In genomic region chr7:142097776-142098175, GRCm38 (mm10) we compare ENCODE assay signal across 9 mouse cellular contexts. TPM values are rescaled to one million over a fixed set of nuclear protein-coding genes. Genes with fewer than 3 reads are reported as not detected.
A peak's percentile ranks its signal among the peaks of the same experiment; 100 is the strongest.
DNase-seq lines count a peak whose midpoint lies in the region; ATAC-seq and TF ChIP-seq lines count a peak whose summit lies in the region.
"Had no signal": no experiment of that assay in that cellular context is flagged by ENCODE, and none has a peak within 500 bp of the region (broad histone marks: within the 10 kb centered on the region; RNA-seq: fewer than 3 reads in every experiment).

No protein-coding gene starts in this region.

- peak; percentile 84 for DNase-seq in NIH3T3 (ENCODE audit: low read depth)
- peak; percentile 90 to 92 for DNase-seq in cerebellum, adult 18-20 months
- DNase-seq in forebrain, postnatal 0 days = peak; percentile 86
- DNase-seq in layer of hippocampus, postnatal 25 days (ENCODE audit: extremely low spot score in 1 of 2, low spot score in 1 of 2) = peak; percentile 70 to 79
- DNase-seq in lung, postnatal 4 days = peak; percentile 74 to 83
- DNase-seq in right cerebral cortex, adult 18-20 months = peak; percentile 83
- DNase-seq in urinary bladder, postnatal 14 days (ENCODE audit: low spot score) = peak; percentile 82

- H3K4me3 ChIP-seq in forebrain, postnatal 0 days (ENCODE audit: low read depth, low read length) = no peak overlapping the region
- no peak overlapping the region for H3K4me3 ChIP-seq in hindbrain, embryonic 13.5 days
- H3K4me3 ChIP-seq: megakaryocyte, embryonic 14.5 days had no signal

- no peak overlapping the region for H3K27ac ChIP-seq in forebrain, postnatal 0 days (ENCODE audit: low read depth, low read length)
- H3K27ac ChIP-seq in hindbrain, embryonic 13.5 days = no peak overlapping the region

- no peaks in the 10 kb centered on the region for H3K9me3 ChIP-seq in forebrain, postnatal 0 days (ENCODE audit: low read length)
- H3K9me3 ChIP-seq in hindbrain, embryonic 13.5 days = no peaks in the 10 kb centered on the region
- H3K9me3 ChIP-seq: megakaryocyte, embryonic 14.5 days had no signal

- H3K4me1 ChIP-seq in forebrain, postnatal 0 days (ENCODE audit: insufficient read depth) = peaks cover 16% of the 10 kb centered on the region
- H3K4me1 ChIP-seq in hindbrain, embryonic 13.5 days (replicated peaks) = peaks cover 34% of the 10 kb centered on the region

- no peaks in the 10 kb centered on the region for H3K27me3 ChIP-seq in forebrain, postnatal 0 days (ENCODE audit: insufficient read depth, low read length)
- H3K27me3 ChIP-seq in hindbrain, embryonic 13.5 days = peaks cover 11% of the 10 kb centered on the region

- TF ChIP-seq CTCF in forebrain, postnatal 0 days (IDR thresholded peaks at IDR 0.05; ENCODE audit: low read depth) = peak; percentile 95

- 7% methylated on average over 9 of the region's 9 CpGs for WGBS in forebrain, postnatal 0 days
- WGBS in hindbrain, embryonic 13.5 days = 8% methylated on average over 9 of the region's 9 CpGs

- no peaks in the 10 kb centered on the region for H3K36me3 ChIP-seq in forebrain, postnatal 0 days (ENCODE audit: insufficient read depth)
- H3K36me3 ChIP-seq in hindbrain, embryonic 13.5 days = no peaks in the 10 kb centered on the region

- no peak overlapping the region for H3K9ac ChIP-seq in forebrain, postnatal 0 days
- 0 out of 2 replicates have a peak overlapping the region, but pooled peaks have one; percentile 26 for H3K9ac ChIP-seq in hindbrain, embryonic 13.5 days

- ATAC-seq in forebrain, postnatal 0 days = peak; percentile 50
- peak; percentile 45; the same call in 1 of the 2 replicates for ATAC-seq in hindbrain, embryonic 13.5 days (ENCODE audit: low FRiP score)

- H3K4me2 ChIP-seq in forebrain, postnatal 0 days (ENCODE audit: low read depth) = peak overlapping the region; percentile 32
- peak overlapping the region; percentile 14; the same call in 1 of the 2 replicates for H3K4me2 ChIP-seq in hindbrain, embryonic 13.5 days

RNA-seq across cellular contexts. Expression of gene Dusp8, which starts 2.1 kb away (rescaled TPM):
- total RNA-seq in forebrain, postnatal 0 days (2014; rRNA removed) = 78.0 and 92.6 TPM in 2 replicates
- 79.2 and 106 TPM in 2 replicates for polyA plus RNA-seq in forebrain, postnatal 0 days (2015; fragmentation: Nextera tagmentation; extraction: Ambion mirVana)
- polyA plus RNA-seq in hindbrain, embryonic 13.5 days (2015; fragmentation: Nextera tagmentation; extraction: Ambion mirVana) = 87.3 and 90.2 TPM in 2 replicates
- total RNA-seq in layer of hippocampus, postnatal 25 days (2021) = 100 to 1,000 TPM; 127 to 139 TPM

RNA-seq across cellular contexts. Expression of gene Gm45618, which starts 22.8 kb away (rescaled TPM):
- total RNA-seq in forebrain, postnatal 0 days (2014; rRNA removed) = not detected in 2 replicates
- polyA plus RNA-seq in forebrain, postnatal 0 days (2015; fragmentation: Nextera tagmentation; extraction: Ambion mirVana) = 0.24 TPM in 1 of 2 replicates, not detected in the other
- 0.27 and 0.32 TPM in 2 replicates for polyA plus RNA-seq in hindbrain, embryonic 13.5 days (2015; fragmentation: Nextera tagmentation; extraction: Ambion mirVana)
- not detected for total RNA-seq in layer of hippocampus, postnatal 25 days (2021)

RNA-seq across cellular contexts. Expression of gene Mob2, which starts 36.9 kb away (rescaled TPM):
- total RNA-seq in forebrain, postnatal 0 days (2014; rRNA removed) = 37.8 and 42.5 TPM in 2 replicates
- 39.8 and 39.9 TPM in 2 replicates for polyA plus RNA-seq in forebrain, postnatal 0 days (2015; fragmentation: Nextera tagmentation; extraction: Ambion mirVana)
- polyA plus RNA-seq in hindbrain, embryonic 13.5 days (2015; fragmentation: Nextera tagmentation; extraction: Ambion mirVana) = 53.0 and 53.5 TPM in 2 replicates
- total RNA-seq in layer of hippocampus, postnatal 25 days (2021) = 10 to 100 TPM; 27.0 to 29.1 TPM

RNA-seq across cellular contexts. Expression of gene Gm39115, which starts 38.1 kb away (rescaled TPM):
- not detected in 2 replicates for total RNA-seq in forebrain, postnatal 0 days (2014; rRNA removed)
- polyA plus RNA-seq in forebrain, postnatal 0 days (2015; fragmentation: Nextera tagmentation; extraction: Ambion mirVana) = not detected in 2 replicates
- polyA plus RNA-seq in hindbrain, embryonic 13.5 days (2015; fragmentation: Nextera tagmentation; extraction: Ambion mirVana) = not detected in 2 replicates
- not detected for total RNA-seq in layer of hippocampus, postnatal 25 days (2021)

RNA-seq across cellular contexts. Expression of gene Gm45337, which starts 46.6 kb away (rescaled TPM):
- total RNA-seq in forebrain, postnatal 0 days (2014; rRNA removed) = not detected in 2 replicates
- polyA plus RNA-seq in forebrain, postnatal 0 days (2015; fragmentation: Nextera tagmentation; extraction: Ambion mirVana) = not detected in 2 replicates
- not detected in 2 replicates for polyA plus RNA-seq in hindbrain, embryonic 13.5 days (2015; fragmentation: Nextera tagmentation; extraction: Ambion mirVana)
- total RNA-seq in layer of hippocampus, postnatal 25 days (2021) = not detected
